Mouse (Mus musculus): Measurements from ENCODE around the gene Efhd2. TPM values are rescaled to one million over a fixed set of nuclear protein-coding genes. Genes with fewer than 3 reads are reported as not detected.

Efhd2 gene
- polyA plus RNA-seq, 1 experiment from 2014 or later: 472 TPM

GRCm38 (mm10) chr4:141857422-141857930 is 17.2 kb downstream of the Efhd2 start:
- no peak overlapping the region for H3K27ac ChIP-seq
- H3K36me3 ChIP-seq (ENCODE audit: inconsistent target): peaks cover 42% of the 10 kb centered on the region
- H3K4me3 ChIP-seq (ENCODE audit: inconsistent target): no peak overlapping the region
- WGBS (ENCODE audit: missing documents): 25% methylated on average over 10 of the region's 10 CpGs
- H3K79me2 ChIP-seq (ENCODE audit: inconsistent target): peaks cover 30% of the 10 kb centered on the region

- Histone ChIP-seq H3K4me3 (ENCODE audit: inconsistent target) (no peak overlapping the region), H3K27ac (no peak overlapping the region), H3K36me3 (ENCODE audit: inconsistent target) (peaks cover 1% of the 10 kb centered on the region; the same call in 1 of the 2 replicates), H3K79me2 (ENCODE audit: inconsistent target) (no peaks in the 10 kb centered on the region)
- WGBS (ENCODE audit: missing documents): 55% methylated on average over 9 of the region's 9 CpGs
Observed at GRCm38 (mm10) chr4:141853437-141853836, 21.3 kb downstream of the Efhd2 start.

GRCm38 (mm10) chr4:141845999-141846398 is 28.7 kb downstream of the Efhd2 start, which contains the start of gene Ctrc:
Gene Ctrc (minus strand): TSS chr4:141846359.
- Histone ChIP-seq H3K79me2 (ENCODE audit: inconsistent target) (no peaks in the 10 kb centered on the region), H3K27ac (no peak within 1 kb of the TSS), H3K4me3 (ENCODE audit: inconsistent target) (no peak within 1 kb of the TSS), H3K36me3 (ENCODE audit: inconsistent target) (no peaks in the 10 kb centered on the region)
- 96% methylated on average over 6 of the region's 6 CpGs for WGBS (ENCODE audit: missing documents)

- 41% methylated on average over 4 of the region's 5 CpGs for WGBS (ENCODE audit: missing documents)
- no peak overlapping the region for H3K27ac ChIP-seq
- no peak overlapping the region for H3K4me3 ChIP-seq (ENCODE audit: inconsistent target)
- no peaks in the 10 kb centered on the region for H3K36me3 ChIP-seq (ENCODE audit: inconsistent target)
- no peaks in the 10 kb centered on the region for H3K79me2 ChIP-seq (ENCODE audit: inconsistent target)
Observed at GRCm38 (mm10) chr4:141834536-141835095, 40.1 kb downstream of the Efhd2 start.

- WGBS (ENCODE audit: missing documents): 75% methylated on average over 1 of the region's 1 CpGs
- H3K36me3 ChIP-seq (ENCODE audit: inconsistent target): no peaks in the 10 kb centered on the region
- H3K4me3 ChIP-seq (ENCODE audit: inconsistent target): no peak overlapping the region
- no peak overlapping the region for H3K27ac ChIP-seq
- H3K79me2 ChIP-seq (ENCODE audit: inconsistent target): no peaks in the 10 kb centered on the region
Observed at GRCm38 (mm10) chr4:141833911-141834310, 40.8 kb downstream of the Efhd2 start.

GRCm38 (mm10) chr4:141831361-141831760 is 43.4 kb downstream of the Efhd2 start:
- Histone ChIP-seq H3K36me3 (ENCODE audit: inconsistent target) (no peaks in the 10 kb centered on the region), H3K27ac (no peak overlapping the region), H3K4me3 (ENCODE audit: inconsistent target) (no peak overlapping the region), H3K79me2 (ENCODE audit: inconsistent target) (no peaks in the 10 kb centered on the region)
- WGBS (ENCODE audit: missing documents): 86% methylated on average over 7 of the region's 7 CpGs

GRCm38 (mm10) chr4:141830381-141830780 is 44.3 kb downstream of the Efhd2 start:
- 91% methylated on average over 11 of the region's 11 CpGs for WGBS (ENCODE audit: missing documents)
- no peaks in the 10 kb centered on the region for H3K36me3 ChIP-seq (ENCODE audit: inconsistent target)
- H3K27ac ChIP-seq: no peak overlapping the region
- no peaks in the 10 kb centered on the region for H3K79me2 ChIP-seq (ENCODE audit: inconsistent target)
- H3K4me3 ChIP-seq (ENCODE audit: inconsistent target): no peak overlapping the region

GRCm38 (mm10) chr4:141828177-141828576 is 46.5 kb downstream of the Efhd2 start:
- no peaks in the 10 kb centered on the region for H3K36me3 ChIP-seq (ENCODE audit: inconsistent target)
- WGBS (ENCODE audit: missing documents): 79% methylated on average over 4 of the region's 4 CpGs
- H3K4me3 ChIP-seq (ENCODE audit: inconsistent target): no peak overlapping the region
- no peak overlapping the region for H3K27ac ChIP-seq
- no peaks in the 10 kb centered on the region for H3K79me2 ChIP-seq (ENCODE audit: inconsistent target)

- WGBS (ENCODE audit: missing documents): 91% methylated on average over 2 of the region's 2 CpGs
- Histone ChIP-seq H3K4me3 (ENCODE audit: inconsistent target) (no peak overlapping the region), H3K36me3 (ENCODE audit: inconsistent target) (no peaks in the 10 kb centered on the region), H3K27ac (no peak overlapping the region), H3K79me2 (ENCODE audit: inconsistent target) (no peaks in the 10 kb centered on the region)
Observed at GRCm38 (mm10) chr4:141827401-141827800, 47.3 kb downstream of the Efhd2 start.

GRCm38 (mm10) chr4:141826060-141826459 is 48.7 kb downstream of the Efhd2 start, which contains the start of gene Cela2a:
Gene Cela2a (minus strand): TSS chr4:141826160.
- Histone ChIP-seq H3K36me3 (ENCODE audit: inconsistent target) (no peaks in the 10 kb centered on the region), H3K27ac (no peak within 1 kb of the TSS), H3K79me2 (ENCODE audit: inconsistent target) (no peaks in the 10 kb centered on the region), H3K4me3 (ENCODE audit: inconsistent target) (no peak within 1 kb of the TSS)
- 90% methylated on average over 5 of the region's 5 CpGs for WGBS (ENCODE audit: missing documents)

GRCm38 (mm10) chr4:141822979-141823378 is 51.7 kb downstream of the Efhd2 start:
- no peaks in the 10 kb centered on the region for H3K36me3 ChIP-seq (ENCODE audit: inconsistent target)
- 35% methylated on average over 2 of the region's 3 CpGs for WGBS (ENCODE audit: missing documents)

GRCm38 (mm10) chr4:141822089-141822488 is 52.6 kb downstream of the Efhd2 start:
- WGBS (ENCODE audit: missing documents): 84% methylated on average over 10 of the region's 10 CpGs
- Histone ChIP-seq H3K79me2 (ENCODE audit: inconsistent target) (no peaks in the 10 kb centered on the region), H3K4me3 (ENCODE audit: inconsistent target) (no peak overlapping the region), H3K36me3 (ENCODE audit: inconsistent target) (no peaks in the 10 kb centered on the region), H3K27ac (no peak overlapping the region)

More at GRCm38 (mm10) chr4:141822979-141823378, 51.7 kb downstream of the Efhd2 start:
- Histone ChIP-seq H3K4me3 (ENCODE audit: inconsistent target) (no peak overlapping the region), H3K79me2 (ENCODE audit: inconsistent target) (no peaks in the 10 kb centered on the region), H3K27ac (no peak overlapping the region)

- Histone ChIP-seq H3K79me2 (ENCODE audit: inconsistent target) (no peaks in the 10 kb centered on the region), H3K27ac (no peak overlapping the region), H3K4me3 (ENCODE audit: inconsistent target) (no peak overlapping the region), H3K36me3 (ENCODE audit: inconsistent target) (no peaks in the 10 kb centered on the region)
- 88% methylated on average over 3 of the region's 3 CpGs for WGBS (ENCODE audit: missing documents)
Observed at GRCm38 (mm10) chr4:141821178-141821577, 53.5 kb downstream of the Efhd2 start.

- peaks cover 15% of the 10 kb centered on the region for H3K36me3 ChIP-seq (ENCODE audit: inconsistent target)
- H3K27ac ChIP-seq: no peak overlapping the region
- H3K79me2 ChIP-seq (ENCODE audit: inconsistent target): no peaks in the 10 kb centered on the region
- 95% methylated on average over 7 of the region's 7 CpGs for WGBS (ENCODE audit: missing documents)
- H3K4me3 ChIP-seq (ENCODE audit: inconsistent target): no peak overlapping the region
Observed at GRCm38 (mm10) chr4:141819316-141819715, 55.4 kb downstream of the Efhd2 start.

GRCm38 (mm10) chr4:141818861-141819260 is 55.9 kb downstream of the Efhd2 start:
- Histone ChIP-seq H3K27ac (no peak overlapping the region), H3K36me3 (ENCODE audit: inconsistent target) (peaks cover 19% of the 10 kb centered on the region), H3K79me2 (ENCODE audit: inconsistent target) (no peaks in the 10 kb centered on the region), H3K4me3 (ENCODE audit: inconsistent target) (no peak overlapping the region)
- 89% methylated on average over 13 of the region's 13 CpGs for WGBS (ENCODE audit: missing documents)

- Histone ChIP-seq H3K27ac (no peak overlapping the region), H3K4me3 (ENCODE audit: inconsistent target) (no peak overlapping the region), H3K36me3 (ENCODE audit: inconsistent target) (peaks cover 31% of the 10 kb centered on the region), H3K79me2 (ENCODE audit: inconsistent target) (no peaks in the 10 kb centered on the region)
- 91% methylated on average over 8 of the region's 10 CpGs for WGBS (ENCODE audit: missing documents)
Observed at GRCm38 (mm10) chr4:141817706-141818105, 57.0 kb downstream of the Efhd2 start.

All from macrophage (primary cell).